Mouse (Mus musculus) heart, embryonic 16.5 days (tissue): ENCODE results near the gene Tnfrsf13c. TPM values are rescaled to one million over a fixed set of nuclear protein-coding genes. Genes with fewer than 3 reads are reported as not detected.

ENCODE experiments used
- ATAC-seq: fragments of 200-750 bp; cut with Nextera tagmentation; replicated peaks from 2 replicates; pipeline ENCODE4 v1.8.0; 2017; ENCODE audit warnings: moderate number of reproducible peaks; ENCODE audit not compliant: insufficient read depth, low FRiP score; ENCODE audit errors: extremely low read depth
- H3K27ac ChIP-seq: fragments of 300-500 bp; sonication (generic); 2 replicates; pipeline ENCODE4 v1.5.1; 2014; ENCODE audit warnings: mild to moderate bottlenecking, low read length, control low read depth, moderate library complexity
- H3K27me3 ChIP-seq: fragments of 300-500 bp; sonication (generic); 2 replicates; pipeline ENCODE4 v1.6.1; 2014; ENCODE audit warnings: low read length, mixed read lengths; ENCODE audit not compliant: control insufficient read depth, insufficient read depth
- H3K36me3 ChIP-seq: fragments of 300-500 bp; sonication (generic); 2 replicates; pipeline ENCODE4 v1.6.1; 2014; ENCODE audit not compliant: control insufficient read depth, insufficient read depth
- H3K4me1 ChIP-seq: fragments of 300-500 bp; sonication (generic); 2 replicates; pipeline ENCODE4 v1.6.1; 2014; ENCODE audit warnings: low read length, mixed read lengths; ENCODE audit not compliant: control insufficient read depth, insufficient read depth
- H3K4me2 ChIP-seq: fragments of 300-500 bp; sonication (generic); 2 replicates; pipeline ENCODE4 v1.6.1; 2014; ENCODE audit warnings: low read depth, mild to moderate bottlenecking, control low read depth, low read length
- H3K4me3 ChIP-seq: fragments of 300-500 bp; sonication (generic); 2 replicates; pipeline ENCODE4 v1.5.1; 2014; ENCODE audit warnings: mild to moderate bottlenecking, control low read depth, low read length
- H3K9ac ChIP-seq: fragments of 300-500 bp; sonication (generic); 2 replicates; pipeline ENCODE4 v1.6.1; 2014; ENCODE audit warnings: low read length, control low read depth
- H3K9me3 ChIP-seq: fragments of 300-500 bp; sonication (generic); replicated peaks from 2 replicates; pipeline ENCODE4 v1.6.1; 2016; ENCODE audit warnings: low read length; ENCODE audit not compliant: control insufficient read depth
- WGBS: fragments of 180-500 bp; shearing (Covaris S2); extraction: QIAGEN DNeasy Blood & Tissue Kit; methylation state at CpG from one replicate; pipeline ENCODE4 v1.1.7; 2014; 5-methylcytosine and 5-hydroxymethylcytosine counted together
- polyA plus RNA-seq: library from polyadenylated mRNA; unstranded; fragments of >200 nt; fragmentation: Nextera tagmentation; extraction: Ambion mirVana; gene quantifications from 2 replicates; pipeline ENCODE4 v1.2.1, GENCODE M21; 2015

Tnfrsf13c gene
- polyA plus RNA-seq: 0.18 TPM in 1 of 2 replicates, not detected in the other

- H3K4me2 ChIP-seq: peak within 1 kb of the TSS; percentile 72
- H3K36me3 ChIP-seq: no peaks in the 10 kb centered on the region
- 1% methylated on average over 42 of the region's 44 CpGs for WGBS
- no peak; the same call in 1 of the 2 replicates for ATAC-seq
- H3K4me3 ChIP-seq: peak within 1 kb of the TSS; percentile 48
- H3K27me3 ChIP-seq: peaks cover 44% of the 10 kb centered on the region
- no peak within 1 kb of the TSS for H3K27ac ChIP-seq
- peak within 1 kb of the TSS; percentile 43; the same call in 1 of the 2 replicates for H3K9ac ChIP-seq
- no peaks in the 10 kb centered on the region for H3K9me3 ChIP-seq
- H3K4me1 ChIP-seq: peaks cover 9% of the 10 kb centered on the region
Observed at GRCm38 (mm10) chr15:82223657-82224601, at the start of gene Tnfrsf13c. Gene Tnfrsf13c (minus strand): TSS chr15:82224369.

DNA sequence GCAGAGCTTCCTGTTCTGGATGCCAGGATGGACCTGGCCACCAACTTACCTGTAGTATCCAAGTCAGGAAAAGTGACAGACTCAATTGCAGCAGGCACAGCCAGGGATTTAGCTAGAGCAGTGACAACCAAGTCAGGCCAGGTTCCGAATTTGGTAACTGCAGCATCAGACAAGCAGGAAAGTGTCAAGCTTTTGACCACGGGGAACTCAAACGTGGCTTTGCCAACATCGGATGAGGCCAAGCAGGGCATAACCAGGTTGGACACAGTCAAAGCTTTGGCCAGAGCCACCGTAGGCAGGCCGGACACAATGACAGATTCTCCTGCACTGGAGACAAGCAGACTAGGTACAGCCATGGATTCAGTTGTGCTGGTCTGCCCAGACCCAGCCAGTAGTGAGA is 48.1 kb upstream of the Tnfrsf13c start:
- no peak for ATAC-seq
- H3K4me1 ChIP-seq: peaks cover 10% of the 10 kb centered on the region; the same call in 1 of the 2 replicates
- peaks cover 46% of the 10 kb centered on the region for H3K27me3 ChIP-seq
- H3K9me3 ChIP-seq: no peaks in the 10 kb centered on the region
- no peak overlapping the region for H3K4me3 ChIP-seq
- WGBS: 83% methylated on average over 6 of the region's 6 CpGs
- no peaks in the 10 kb centered on the region for H3K36me3 ChIP-seq
- no peak overlapping the region for H3K27ac ChIP-seq
- no peak overlapping the region for H3K4me2 ChIP-seq
- no peak overlapping the region for H3K9ac ChIP-seq

DNA sequence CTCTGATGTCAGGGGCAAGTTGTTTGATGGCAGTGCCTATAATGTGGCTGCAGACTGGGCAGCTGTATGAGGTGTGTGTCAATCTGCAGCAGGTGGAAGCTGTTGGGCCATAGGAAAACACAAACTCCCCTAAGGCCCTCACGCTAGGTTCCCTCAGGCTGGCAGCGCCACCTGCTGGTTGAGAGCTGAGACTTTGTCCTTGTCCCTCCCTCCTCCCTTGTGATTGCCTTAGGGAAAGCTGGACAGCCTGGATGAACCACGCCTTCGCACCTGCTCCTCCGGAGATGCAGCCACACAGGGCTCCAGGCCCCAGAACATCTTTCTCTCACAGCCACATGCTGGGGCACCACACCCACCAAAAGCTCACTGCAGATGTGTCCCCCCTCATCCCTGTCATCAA is 47.0 kb upstream of the Tnfrsf13c start:
- ATAC-seq: no peak; the same call in 1 of the 2 replicates
- Histone ChIP-seq H3K4me3 (no peak overlapping the region), H3K4me2 (no peak overlapping the region), H3K9ac (no peak overlapping the region), H3K27ac (no peak overlapping the region), H3K4me1 (peaks cover 10% of the 10 kb centered on the region; the same call in 1 of the 2 replicates), H3K36me3 (no peaks in the 10 kb centered on the region), H3K27me3 (peaks cover 37% of the 10 kb centered on the region), H3K9me3 (no peaks in the 10 kb centered on the region)
- 4% methylated on average over 5 of the region's 5 CpGs for WGBS

DNA sequence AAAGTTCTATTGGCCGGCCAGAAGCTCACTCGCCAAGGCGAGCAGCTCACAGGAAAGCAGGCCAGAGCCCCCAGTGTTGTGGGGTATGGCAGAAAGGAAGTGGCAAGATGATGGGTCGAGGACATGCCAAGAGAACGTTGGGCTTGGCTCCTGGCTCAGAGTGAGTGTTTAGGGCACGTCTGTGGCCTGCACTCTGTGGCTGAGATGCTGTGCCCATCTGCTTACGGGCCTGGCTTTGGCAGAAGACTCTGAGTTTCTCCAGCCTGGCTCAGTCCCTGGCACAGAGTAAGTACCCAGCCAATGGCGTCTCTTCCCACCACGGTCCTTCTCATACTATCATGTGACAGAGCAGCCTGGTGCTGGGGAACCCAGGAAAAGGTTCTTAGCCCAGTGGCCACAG is 44.6 kb upstream of the Tnfrsf13c start:
- no peak for ATAC-seq
- 85% methylated on average over 9 of the region's 9 CpGs for WGBS
- H3K36me3 ChIP-seq: no peaks in the 10 kb centered on the region
- H3K4me1 ChIP-seq: peaks cover 2% of the 10 kb centered on the region; the same call in 1 of the 2 replicates
- H3K9me3 ChIP-seq: no peaks in the 10 kb centered on the region
- no peak overlapping the region for H3K27ac ChIP-seq
- no peak overlapping the region for H3K4me3 ChIP-seq
- peaks cover 14% of the 10 kb centered on the region for H3K27me3 ChIP-seq
- no peak overlapping the region for H3K9ac ChIP-seq
- H3K4me2 ChIP-seq: no peak overlapping the region

GRCm38 (mm10) chr15:82268185-82268584 is 44.0 kb upstream of the Tnfrsf13c start:
- H3K36me3 ChIP-seq: no peaks in the 10 kb centered on the region
- ATAC-seq: no peak
- no peak overlapping the region for H3K9ac ChIP-seq
- 37% methylated on average over 3 of the region's 3 CpGs for WGBS
- H3K27me3 ChIP-seq: peaks cover 8% of the 10 kb centered on the region
- no peak overlapping the region for H3K27ac ChIP-seq
- H3K4me3 ChIP-seq: no peak overlapping the region
- H3K4me1 ChIP-seq: peaks cover 2% of the 10 kb centered on the region; the same call in 1 of the 2 replicates
- no peak overlapping the region for H3K4me2 ChIP-seq
- H3K9me3 ChIP-seq: no peaks in the 10 kb centered on the region

DNA sequence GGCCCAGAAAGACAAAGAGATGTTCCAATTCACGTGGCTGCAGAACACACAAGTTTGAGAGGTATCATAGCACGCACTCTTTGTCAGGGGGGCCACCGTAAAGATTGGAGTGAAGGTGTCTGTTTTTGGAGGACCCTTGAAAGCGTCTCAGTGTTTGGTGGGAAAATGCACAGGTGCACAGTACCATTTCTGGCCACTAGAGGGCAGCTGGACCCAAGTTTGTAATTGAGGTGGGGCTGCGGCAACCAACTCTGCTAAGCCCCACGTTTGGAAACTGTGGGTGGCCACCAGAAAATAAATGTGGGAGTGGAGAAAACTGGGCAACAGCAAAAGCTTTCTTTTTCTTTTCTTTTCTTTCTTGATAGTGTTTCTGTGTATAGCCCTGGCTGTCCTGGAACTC is 42.2 kb upstream of the Tnfrsf13c start:
- WGBS: 6% methylated on average over 6 of the region's 6 CpGs
- peaks cover 14% of the 10 kb centered on the region for H3K4me1 ChIP-seq

DNA sequence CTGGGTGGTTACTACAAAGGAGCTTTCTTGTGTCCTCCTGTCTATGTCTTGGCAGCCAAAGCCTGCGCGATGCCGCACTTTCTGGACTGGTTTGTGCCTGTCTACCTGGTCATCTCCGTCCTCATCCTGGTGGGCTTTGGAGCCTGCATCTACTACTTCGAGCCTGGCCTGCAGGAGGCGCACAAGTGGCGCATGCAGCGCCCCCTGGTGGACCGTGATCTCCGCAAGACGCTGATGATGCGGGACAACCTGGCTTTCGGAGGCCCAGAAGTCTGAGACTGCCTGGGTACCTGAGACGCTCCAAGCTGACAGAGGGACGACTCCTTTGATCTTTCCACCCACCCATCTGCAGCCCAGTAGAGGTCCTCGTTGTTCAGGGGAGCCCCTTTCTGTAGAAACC is 35.3 kb upstream of the Tnfrsf13c start:
- 13% methylated on average over 16 of the region's 16 CpGs for WGBS
- ATAC-seq: 0 out of 2 replicates have a peak, but pooled peaks have one; percentile 14
- no peak overlapping the region for H3K9ac ChIP-seq
- H3K27me3 ChIP-seq: no peaks in the 10 kb centered on the region
- no peak overlapping the region for H3K4me3 ChIP-seq
- H3K9me3 ChIP-seq: no peaks in the 10 kb centered on the region
- no peak overlapping the region for H3K4me2 ChIP-seq
- no peaks in the 10 kb centered on the region for H3K36me3 ChIP-seq
- no peak overlapping the region for H3K27ac ChIP-seq
- peaks cover 12% of the 10 kb centered on the region for H3K4me1 ChIP-seq

More for the DNA sequence above, 42.2 kb upstream of the Tnfrsf13c start:
- Histone ChIP-seq H3K4me2 (no peak overlapping the region), H3K9ac (no peak overlapping the region), H3K27ac (no peak overlapping the region), H3K4me3 (no peak overlapping the region), H3K27me3 (no peaks in the 10 kb centered on the region), H3K9me3 (no peaks in the 10 kb centered on the region), H3K36me3 (no peaks in the 10 kb centered on the region)
- ATAC-seq: no peak

DNA sequence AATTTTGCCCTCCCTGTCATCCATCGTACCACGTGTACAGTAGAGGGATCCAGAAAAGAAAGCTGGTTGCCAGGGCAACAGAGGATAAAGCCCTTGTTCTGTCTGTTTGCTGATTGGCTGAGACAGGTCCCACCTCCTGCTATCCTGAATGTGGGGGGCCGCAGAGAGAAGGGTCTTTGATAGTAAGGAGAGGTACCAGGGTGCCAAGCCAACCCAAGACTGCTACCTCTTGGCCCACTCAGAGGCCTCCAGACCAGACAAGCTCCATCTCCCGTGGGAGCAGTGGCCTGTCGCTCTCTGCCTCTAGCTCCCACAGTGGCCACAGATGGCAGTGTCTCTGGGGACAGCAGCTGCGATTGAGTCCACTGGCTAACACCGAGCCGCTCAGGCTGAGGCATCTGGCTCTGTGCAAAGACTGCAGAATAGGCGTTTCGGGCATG is 31.8 kb upstream of the Tnfrsf13c start:
- Histone ChIP-seq H3K27ac (no peak overlapping the region), H3K27me3 (no peaks in the 10 kb centered on the region), H3K4me1 (no peaks in the 10 kb centered on the region), H3K4me3 (no peak overlapping the region), H3K36me3 (no peaks in the 10 kb centered on the region), H3K4me2 (no peak overlapping the region), H3K9ac (no peak overlapping the region), H3K9me3 (peaks cover 4% of the 10 kb centered on the region)
- no peak for ATAC-seq
- 20% methylated on average over 10 of the region's 10 CpGs for WGBS

DNA sequence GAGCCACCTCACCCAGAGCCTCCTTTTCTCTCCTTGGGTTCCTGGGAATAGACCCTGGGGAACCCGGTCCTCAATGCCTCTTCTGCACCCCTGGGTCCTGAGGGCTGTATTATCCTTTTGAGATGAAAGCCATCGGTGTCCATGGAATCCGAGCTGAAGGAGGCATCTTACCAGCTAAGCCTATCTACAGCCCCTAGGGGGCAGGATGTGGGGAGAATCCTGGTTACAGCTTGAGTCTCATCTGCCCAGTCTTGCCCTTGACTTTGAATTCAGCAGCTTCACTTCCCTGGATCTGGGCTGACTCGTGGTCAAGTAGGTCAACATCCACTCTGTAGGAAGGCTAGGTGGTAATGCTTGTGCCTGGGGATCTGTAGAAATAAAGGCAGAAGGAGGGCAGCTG is 31.1 kb upstream of the Tnfrsf13c start:
- Histone ChIP-seq H3K4me1 (no peaks in the 10 kb centered on the region), H3K27me3 (no peaks in the 10 kb centered on the region), H3K27ac (no peak overlapping the region), H3K36me3 (no peaks in the 10 kb centered on the region), H3K4me2 (no peak overlapping the region), H3K4me3 (no peak overlapping the region), H3K9me3 (peaks cover 4% of the 10 kb centered on the region), H3K9ac (no peak overlapping the region)
- WGBS: 60% methylated on average over 4 of the region's 4 CpGs
- ATAC-seq: no peak
